Mouse (Mus musculus) heart, embryonic 10.5 days (tissue): Measurements from ENCODE around the gene Ppib. TPM values are rescaled to one million over a fixed set of nuclear protein-coding genes. Genes with fewer than 3 reads are reported as not detected.

Experiments
- DNase-seq: peaks from one replicate; pipeline ENCODE4 v3.0.0-alpha.2; 2017; ENCODE audit warnings: low spot score
- H3K27ac ChIP-seq: fragments of 300-500 bp; sonication (generic); 2 replicates; pipeline ENCODE4 v1.5.1; 2016; ENCODE audit warnings: mild to moderate bottlenecking
- H3K27me3 ChIP-seq: fragments of 300-500 bp; sonication (generic); 2 replicates; pipeline ENCODE4 v1.6.1; 2016; ENCODE audit warnings: mild to moderate bottlenecking; ENCODE audit not compliant: poor library complexity, insufficient read depth, severe bottlenecking
- H3K36me3 ChIP-seq: fragments of 300-500 bp; sonication (generic); 2 replicates; pipeline ENCODE4 v1.6.1; 2016; ENCODE audit warnings: mild to moderate bottlenecking, moderate library complexity
- H3K4me1 ChIP-seq: fragments of 300-500 bp; sonication (generic); 2 replicates; pipeline ENCODE4 v1.6.1; 2016; ENCODE audit warnings: mild to moderate bottlenecking
- H3K4me3 ChIP-seq: fragments of 300-500 bp; sonication (generic); 2 replicates; pipeline ENCODE4 v1.5.1; 2016; ENCODE audit warnings: mild to moderate bottlenecking, moderate library complexity
- H3K9me3 ChIP-seq: fragments of 300-500 bp; sonication (generic); 2 replicates; pipeline ENCODE4 v1.6.1; 2016; ENCODE audit warnings: mild to moderate bottlenecking, moderate library complexity
- WGBS: fragments of 180-500 bp; shearing (Covaris S2); methylation state at CpG from one replicate; pipeline ENCODE4 v1.1.7; 2016; 5-methylcytosine and 5-hydroxymethylcytosine counted together
- polyA plus RNA-seq: library from polyadenylated mRNA; unstranded; fragments of >200 nt; fragmentation: Nextera tagmentation; extraction: Ambion mirVana; gene quantifications from 2 replicates; pipeline ENCODE4 v1.2.1, GENCODE M21; 2016

The Ppib gene
- polyA plus RNA-seq, 1 experiment from 2014 or later: 551 TPM

- 66% methylated on average over 3 of the region's 3 CpGs for WGBS
- Histone ChIP-seq H3K4me1 (peaks cover 8% of the 10 kb centered on the region), H3K9me3 (no peaks in the 10 kb centered on the region), H3K27ac (no peak overlapping the region), H3K27me3 (no peaks in the 10 kb centered on the region), H3K36me3 (peaks cover 1% of the 10 kb centered on the region; the same call in 1 of the 2 replicates), H3K4me3 (no peak overlapping the region)
- DNase-seq: no peak
Observed at GRCm38 (mm10) chr9:66080804-66081459, 20.9 kb downstream of the Ppib start.

DNA sequence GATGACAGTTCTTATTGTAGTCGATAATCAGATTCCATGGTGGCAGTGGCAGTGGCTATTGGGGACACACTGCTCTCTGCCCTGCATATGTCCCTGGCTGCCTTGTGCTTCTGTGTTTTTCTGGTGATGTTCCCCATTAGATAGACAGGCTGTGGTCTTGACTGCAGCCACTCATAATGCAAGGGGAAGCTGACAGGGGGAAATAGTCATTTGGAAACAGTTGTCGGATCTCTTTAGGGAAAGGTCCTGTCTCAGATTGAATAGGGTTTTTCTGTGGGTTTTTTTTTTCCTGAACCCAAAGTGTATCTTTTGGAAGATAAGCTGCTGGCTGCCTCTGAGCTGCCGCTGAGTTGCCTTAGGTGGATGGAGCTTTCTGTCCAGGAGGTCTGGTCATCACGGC is 22.0 kb downstream of the Ppib start:
- 66% methylated on average over 4 of the region's 4 CpGs for WGBS
- H3K36me3 ChIP-seq: peaks cover 12% of the 10 kb centered on the region

DNA sequence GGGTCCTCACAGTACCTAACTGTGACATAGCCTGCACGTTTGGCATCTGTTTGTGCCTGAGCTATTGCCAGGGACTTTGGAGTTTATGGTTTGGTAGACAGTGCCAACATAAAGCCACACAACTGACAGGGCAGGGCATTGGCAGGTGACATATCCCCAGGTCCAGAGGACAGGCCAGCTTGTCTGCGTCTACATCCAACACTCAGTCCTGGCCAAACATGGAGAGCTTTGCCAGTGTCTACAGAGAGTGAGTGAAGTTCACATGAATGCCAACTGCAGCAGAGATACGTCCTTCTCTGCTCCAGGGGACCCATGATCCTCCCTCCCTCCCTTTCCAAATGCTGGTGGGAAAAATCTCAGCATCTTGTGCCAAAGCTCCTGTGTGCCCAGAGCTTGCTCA is 24.1 kb downstream of the Ppib start:
- no peaks in the 10 kb centered on the region for H3K9me3 ChIP-seq
- H3K4me3 ChIP-seq: no peak overlapping the region
- H3K27me3 ChIP-seq: no peaks in the 10 kb centered on the region
- H3K4me1 ChIP-seq: no peaks in the 10 kb centered on the region
- H3K36me3 ChIP-seq: peaks cover 31% of the 10 kb centered on the region
- H3K27ac ChIP-seq: no peak overlapping the region
- DNase-seq: no peak
- whole genome bisulfite sequencing: 86% methylated on average over 3 of the region's 3 CpGs

More for the DNA sequence above, 22.0 kb downstream of the Ppib start:
- Histone ChIP-seq H3K27ac (no peak overlapping the region), H3K9me3 (no peaks in the 10 kb centered on the region), H3K4me1 (peaks cover 8% of the 10 kb centered on the region), H3K27me3 (no peaks in the 10 kb centered on the region), H3K4me3 (no peak overlapping the region)
- no peak for DNase-seq

DNA sequence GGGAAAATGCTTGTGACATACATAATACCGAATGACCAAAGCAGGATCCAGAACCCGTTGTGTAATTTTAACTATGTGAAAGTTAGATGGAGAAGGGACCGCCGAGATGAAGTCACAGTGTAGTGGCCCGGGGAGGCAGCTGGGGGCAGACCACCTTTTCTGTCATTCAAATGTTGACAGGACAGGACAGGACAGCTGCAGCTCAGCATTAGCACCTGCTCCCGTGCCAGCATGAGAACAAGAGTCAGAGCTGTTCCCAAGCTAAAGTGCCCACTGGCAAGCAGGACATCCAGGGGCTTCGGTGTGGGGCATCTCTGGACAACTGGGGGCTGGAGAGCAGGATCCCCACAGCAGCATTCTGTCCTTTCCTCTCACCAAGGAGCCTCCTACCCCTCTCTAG is 27.0 kb downstream of the Ppib start:
- Histone ChIP-seq H3K4me3 (no peak overlapping the region), H3K27me3 (no peaks in the 10 kb centered on the region), H3K27ac (no peak overlapping the region), H3K36me3 (peaks cover 59% of the 10 kb centered on the region), H3K9me3 (no peaks in the 10 kb centered on the region), H3K4me1 (peaks cover 8% of the 10 kb centered on the region)
- WGBS: 93% methylated on average over 7 of the region's 7 CpGs
- DNase-seq: no peak

- Histone ChIP-seq H3K4me1 (peaks cover 21% of the 10 kb centered on the region), H3K27me3 (no peaks in the 10 kb centered on the region), H3K36me3 (peaks cover 72% of the 10 kb centered on the region), H3K27ac (no peak overlapping the region), H3K4me3 (no peak overlapping the region), H3K9me3 (no peaks in the 10 kb centered on the region)
- 55% methylated on average over 4 of the region's 4 CpGs for WGBS
- no peak for DNase-seq
Observed at GRCm38 (mm10) chr9:66088411-66088810, 28.4 kb downstream of the Ppib start.

DNA sequence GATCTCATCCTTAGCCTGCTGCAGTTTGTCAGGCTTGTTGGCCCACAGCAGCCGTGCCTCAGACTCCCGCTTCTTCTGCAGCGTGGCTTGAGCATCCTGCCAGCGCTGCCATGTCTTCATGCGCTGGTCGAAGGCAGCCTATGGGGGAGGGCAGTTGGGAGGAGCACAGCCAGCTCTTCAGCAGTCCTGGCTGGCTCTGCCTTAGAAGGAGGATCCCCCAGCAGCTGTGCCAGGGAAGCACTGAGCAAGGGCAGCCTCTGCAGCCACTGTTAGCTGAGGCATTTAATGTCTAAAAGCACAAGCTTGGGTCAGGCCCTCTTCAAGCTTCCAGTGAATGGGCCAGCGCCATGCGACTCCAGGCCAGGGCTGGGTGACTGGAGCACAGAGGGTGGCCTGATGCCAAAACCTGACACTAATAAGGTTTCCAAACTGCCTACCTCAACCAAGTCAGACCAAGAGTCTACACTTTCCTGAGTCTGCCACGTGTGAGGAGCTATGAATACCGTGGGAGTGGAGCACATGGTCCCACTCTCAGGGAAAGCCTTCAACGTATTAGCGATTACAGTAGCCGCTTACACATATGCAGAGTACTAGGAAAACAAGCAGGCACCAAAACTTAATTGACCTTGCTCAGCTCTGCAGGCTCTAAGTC is 30.7 kb downstream of the Ppib start:
- Histone ChIP-seq H3K27me3 (no peaks in the 10 kb centered on the region), H3K4me3 (no peak overlapping the region), H3K36me3 (peaks cover 95% of the 10 kb centered on the region), H3K4me1 (peaks cover 28% of the 10 kb centered on the region), H3K9me3 (no peaks in the 10 kb centered on the region), H3K27ac (no peak overlapping the region)
- no peak for DNase-seq
- WGBS: 91% methylated on average over 13 of the region's 13 CpGs

- H3K9me3 ChIP-seq: no peaks in the 10 kb centered on the region
- H3K36me3 ChIP-seq: peaks cover 95% of the 10 kb centered on the region
- WGBS: 72% methylated on average over 6 of the region's 6 CpGs
- H3K4me3 ChIP-seq: no peak overlapping the region
- no peak for DNase-seq
- H3K27me3 ChIP-seq: no peaks in the 10 kb centered on the region
- H3K27ac ChIP-seq: peak overlapping the region; percentile 31; the same call in 1 of the 2 replicates
- H3K4me1 ChIP-seq: peaks cover 28% of the 10 kb centered on the region
Observed at GRCm38 (mm10) chr9:66091327-66092231, 31.6 kb downstream of the Ppib start.

GRCm38 (mm10) chr9:66092664-66093063 is 32.6 kb downstream of the Ppib start:
- Histone ChIP-seq H3K36me3 (peaks cover 95% of the 10 kb centered on the region), H3K4me3 (no peak overlapping the region), H3K27me3 (no peaks in the 10 kb centered on the region), H3K4me1 (peaks cover 28% of the 10 kb centered on the region), H3K27ac (0 out of 2 replicates have a peak overlapping the region, but pooled peaks have one; percentile 44), H3K9me3 (no peaks in the 10 kb centered on the region)
- no peak for DNase-seq
- WGBS: 42% methylated on average over 2 of the region's 2 CpGs

- Histone ChIP-seq H3K4me3 (no peak overlapping the region), H3K9me3 (no peaks in the 10 kb centered on the region), H3K27me3 (no peaks in the 10 kb centered on the region), H3K4me1 (no peaks in the 10 kb centered on the region), H3K36me3 (peaks cover 79% of the 10 kb centered on the region), H3K27ac (no peak overlapping the region)
- WGBS: 82% methylated on average over 8 of the region's 8 CpGs
- no peak for DNase-seq
Observed at GRCm38 (mm10) chr9:66101577-66101976, 41.6 kb downstream of the Ppib start.

DNA sequence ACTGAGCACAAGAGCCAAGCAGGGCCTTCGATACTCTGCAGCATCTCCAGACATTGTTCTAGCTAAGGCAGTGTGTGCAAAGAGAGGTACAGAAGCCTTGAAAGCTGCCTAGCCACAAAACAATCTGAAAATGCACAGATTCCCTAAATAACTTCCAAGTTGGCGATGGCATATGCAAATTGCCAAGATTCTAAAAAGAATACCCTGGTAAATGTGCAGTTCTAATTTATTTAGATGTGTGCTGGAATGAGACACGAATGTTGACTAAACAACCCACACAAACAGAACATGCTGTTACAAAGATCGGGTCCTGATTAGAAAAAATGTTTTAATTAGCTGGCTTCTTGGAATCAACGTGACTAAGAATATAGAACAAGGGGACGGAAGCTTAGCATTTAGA is 42.6 kb downstream of the Ppib start:
- 89% methylated on average over 6 of the region's 6 CpGs for WGBS
- H3K27me3 ChIP-seq: no peaks in the 10 kb centered on the region
- peaks cover 77% of the 10 kb centered on the region for H3K36me3 ChIP-seq
- no peak overlapping the region for H3K4me3 ChIP-seq
- H3K4me1 ChIP-seq: no peaks in the 10 kb centered on the region
- DNase-seq: no peak
- H3K9me3 ChIP-seq: no peaks in the 10 kb centered on the region
- no peak overlapping the region for H3K27ac ChIP-seq

- no peak for DNase-seq
- Histone ChIP-seq H3K4me3 (no peak overlapping the region), H3K9me3 (no peaks in the 10 kb centered on the region), H3K27me3 (no peaks in the 10 kb centered on the region), H3K27ac (no peak overlapping the region), H3K4me1 (no peaks in the 10 kb centered on the region), H3K36me3 (peaks cover 85% of the 10 kb centered on the region)
- 92% methylated on average over 4 of the region's 4 CpGs for WGBS
Observed at GRCm38 (mm10) chr9:66104601-66105000, 44.6 kb downstream of the Ppib start.

- H3K36me3 ChIP-seq: peaks cover 81% of the 10 kb centered on the region
- no peaks in the 10 kb centered on the region for H3K9me3 ChIP-seq
- H3K4me3 ChIP-seq: no peak overlapping the region
- no peak for DNase-seq
- WGBS: 89% methylated on average over 8 of the region's 8 CpGs
- no peaks in the 10 kb centered on the region for H3K27me3 ChIP-seq
- H3K4me1 ChIP-seq: no peaks in the 10 kb centered on the region
- H3K27ac ChIP-seq: no peak overlapping the region
Observed at GRCm38 (mm10) chr9:66105168-66105567, 45.1 kb downstream of the Ppib start.

DNA sequence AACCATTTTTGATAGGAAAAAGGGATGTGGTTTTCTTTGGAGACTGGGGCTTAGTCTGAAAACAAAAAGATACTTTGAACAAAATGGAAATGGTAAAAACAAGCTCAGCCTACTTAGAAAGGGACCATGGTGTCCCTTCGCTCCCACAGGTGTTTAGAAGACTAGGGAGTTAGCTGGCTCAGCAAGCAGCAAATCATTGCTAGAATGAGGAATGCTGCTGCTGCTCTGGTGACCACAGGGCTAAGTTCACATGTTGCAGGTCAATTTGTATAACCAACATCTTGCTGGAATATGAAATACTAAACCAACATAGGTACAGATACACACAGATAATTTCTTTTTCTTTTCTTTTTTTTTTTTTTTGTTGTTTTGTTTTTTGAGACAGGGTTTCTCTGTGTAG is 49.6 kb downstream of the Ppib start:
- Histone ChIP-seq H3K27me3 (no peaks in the 10 kb centered on the region), H3K4me1 (no peaks in the 10 kb centered on the region), H3K27ac (no peak overlapping the region), H3K9me3 (no peaks in the 10 kb centered on the region), H3K4me3 (no peak overlapping the region), H3K36me3 (peaks cover 54% of the 10 kb centered on the region)
- peak; percentile 19 for DNase-seq
- WGBS: 94% methylated on average over 1 of the region's 1 CpGs
